Mouse (Mus musculus): ENCODE data around the gene Cerk. TPM values are rescaled to one million over a fixed set of nuclear protein-coding genes. Genes with fewer than 3 reads are reported as not detected.
"Not testable (repeated sequence)": the region's sequence is repeated elsewhere in the genome, so short reads cannot be mapped to it uniquely, and the experiment has no call there.

Cerk gene
- polyA plus RNA-seq, 1 experiment from 2014 or later, result 5.9 TPM

GRCm38 (mm10) chr15:86188746-86189470 lies 3.0 kb upstream of the Cerk start:
- Histone ChIP-seq H3K4me2 (no peak overlapping the region), H3K27me3 (replicated peaks) (peaks cover 41% of the 10 kb centered on the region), H3K9ac (no peak overlapping the region), H3K4me3 (no peak overlapping the region), H3K9me3 (replicated peaks) (no peaks in the 10 kb centered on the region), H3K4me1 (peaks cover 23% of the 10 kb centered on the region), H3K27ac (no peak overlapping the region), H3K36me3 (no peaks in the 10 kb centered on the region)
- 39% methylated on average over 10 of the region's 10 CpGs for WGBS (ENCODE audit: insufficient replicate concordance)
- no peak for ATAC-seq

- ATAC-seq, result no peak
- no peak overlapping the region for H3K27ac ChIP-seq
- H3K27me3 ChIP-seq (replicated peaks), result peaks cover 46% of the 10 kb centered on the region
- no peak overlapping the region for H3K9ac ChIP-seq
- no peaks in the 10 kb centered on the region for H3K36me3 ChIP-seq
- 80% methylated on average over 5 of the region's 5 CpGs for WGBS (ENCODE audit: insufficient replicate concordance)
- no peak overlapping the region for H3K4me3 ChIP-seq
- no peak overlapping the region for H3K4me2 ChIP-seq
- H3K9me3 ChIP-seq (replicated peaks), result no peaks in the 10 kb centered on the region
- peaks cover 23% of the 10 kb centered on the region for H3K4me1 ChIP-seq
These were observed 2.2 kb upstream of the Cerk start for GRCm38 (mm10) chr15:86188186-86188585.

- H3K4me3 ChIP-seq, result no peak overlapping the region
- no peak overlapping the region for H3K4me2 ChIP-seq
- H3K9me3 ChIP-seq (replicated peaks), result no peaks in the 10 kb centered on the region
- no peak for ATAC-seq
- peaks cover 36% of the 10 kb centered on the region for H3K4me1 ChIP-seq
- H3K27me3 ChIP-seq (replicated peaks), result peaks cover 48% of the 10 kb centered on the region
- H3K36me3 ChIP-seq, result no peaks in the 10 kb centered on the region
- H3K9ac ChIP-seq, result no peak overlapping the region
- WGBS (ENCODE audit: insufficient replicate concordance), result 49% methylated on average over 3 of the region's 3 CpGs
- no peak overlapping the region for H3K27ac ChIP-seq
These were observed 745 bp upstream of the Cerk start for GRCm38 (mm10) chr15:86186686-86187085.

- Histone ChIP-seq H3K4me3 (peak overlapping the region; percentile 67), H3K27me3 (replicated peaks) (peaks cover 48% of the 10 kb centered on the region), H3K9me3 (replicated peaks) (no peaks in the 10 kb centered on the region), H3K4me1 (peaks cover 42% of the 10 kb centered on the region), H3K4me2 (peak overlapping the region; percentile 93), H3K36me3 (no peaks in the 10 kb centered on the region), H3K9ac (peak overlapping the region; percentile 72), H3K27ac (peak overlapping the region; percentile 60)
- WGBS (ENCODE audit: insufficient replicate concordance), result under 1% methylated on average over 70 of the region's 70 CpGs
- no peak; the same call in 1 of the 2 replicates for ATAC-seq
These were observed 871 bp downstream of the Cerk start for GRCm38 (mm10) chr15:86184851-86185688.

DNA sequence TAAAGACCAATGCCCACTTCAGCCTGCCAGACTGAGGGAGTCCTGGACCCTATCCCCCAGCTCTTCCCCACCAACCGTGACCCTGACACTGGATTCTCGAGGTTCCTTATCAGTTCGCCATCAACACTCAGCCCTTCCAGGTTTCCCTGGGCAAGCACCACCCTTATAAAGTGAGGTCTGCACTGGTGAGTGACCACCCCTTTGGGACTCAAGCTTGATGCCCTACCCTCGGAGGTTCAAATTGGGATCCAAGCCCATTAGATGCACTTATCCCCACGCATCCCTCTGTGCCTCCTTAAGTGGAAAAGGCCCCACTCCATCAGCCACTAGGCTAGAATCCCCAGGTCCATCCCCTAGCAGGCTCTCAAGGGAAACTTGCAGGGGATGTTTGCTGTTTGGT lies 1.9 kb downstream of the Cerk start:
- Histone ChIP-seq H3K27me3 (replicated peaks) (peaks cover 48% of the 10 kb centered on the region), H3K36me3 (no peaks in the 10 kb centered on the region), H3K4me2 (peak overlapping the region; percentile 93), H3K9me3 (replicated peaks) (no peaks in the 10 kb centered on the region), H3K27ac (no peak overlapping the region), H3K4me3 (no peak overlapping the region), H3K9ac (no peak overlapping the region), H3K4me1 (peaks cover 45% of the 10 kb centered on the region)
- no peak for ATAC-seq
- 43% methylated on average over 5 of the region's 5 CpGs for WGBS (ENCODE audit: insufficient replicate concordance)

DNA sequence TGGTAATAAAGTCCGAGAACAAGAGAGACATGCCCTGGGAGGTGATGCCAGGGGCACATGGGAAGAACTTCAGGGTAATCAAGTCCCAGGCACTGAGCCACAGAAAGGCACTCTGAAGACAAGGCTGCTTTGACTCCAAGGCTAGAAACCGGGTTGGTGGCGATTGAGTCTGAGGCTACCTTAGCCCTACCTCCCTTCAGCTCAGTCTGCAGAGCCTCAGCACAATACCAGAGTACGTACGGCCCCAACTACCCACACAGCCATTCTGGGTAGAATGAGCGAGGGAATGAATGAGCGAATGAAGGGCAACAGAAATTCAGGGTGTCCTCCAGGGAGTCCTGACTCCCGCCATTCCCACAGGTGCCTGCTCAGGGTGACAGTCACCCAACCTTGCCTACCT lies 2.5 kb downstream of the Cerk start:
- 79% methylated on average over 8 of the region's 8 CpGs for WGBS (ENCODE audit: insufficient replicate concordance)
- Histone ChIP-seq H3K27ac (no peak overlapping the region), H3K9ac (no peak overlapping the region), H3K36me3 (no peaks in the 10 kb centered on the region), H3K4me3 (no peak overlapping the region), H3K4me1 (peaks cover 45% of the 10 kb centered on the region), H3K27me3 (replicated peaks) (peaks cover 48% of the 10 kb centered on the region), H3K4me2 (no peak overlapping the region), H3K9me3 (replicated peaks) (no peaks in the 10 kb centered on the region)
- ATAC-seq, result no peak

DNA sequence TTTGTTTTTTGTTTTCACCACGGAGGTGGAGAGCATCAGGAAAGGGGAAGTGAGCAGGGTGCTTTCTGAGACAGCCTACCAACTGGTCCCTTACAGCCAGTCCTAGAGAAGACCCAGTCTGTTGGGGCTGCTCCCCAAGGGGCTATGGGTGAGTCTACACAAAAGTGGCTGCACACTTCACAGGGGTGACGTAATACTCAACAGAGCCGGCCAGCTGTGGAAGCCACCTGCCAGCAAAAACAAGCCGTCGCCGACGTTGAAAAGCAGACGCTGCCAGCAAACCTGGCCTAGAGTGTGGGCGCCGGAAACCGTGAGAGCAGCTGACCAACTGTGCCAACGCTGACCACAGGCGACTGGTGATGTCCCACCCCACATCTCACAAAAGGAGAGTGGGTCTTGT lies 3.3 kb downstream of the Cerk start:
- Histone ChIP-seq H3K9ac (no peak overlapping the region), H3K9me3 (replicated peaks) (no peaks in the 10 kb centered on the region), H3K36me3 (no peaks in the 10 kb centered on the region), H3K27ac (no peak overlapping the region), H3K27me3 (replicated peaks) (peaks cover 48% of the 10 kb centered on the region), H3K4me2 (peak overlapping the region; percentile 31), H3K4me1 (peaks cover 45% of the 10 kb centered on the region), H3K4me3 (no peak overlapping the region)
- ATAC-seq, result no peak
- WGBS (ENCODE audit: insufficient replicate concordance), result 44% methylated on average over 13 of the region's 13 CpGs

- Histone ChIP-seq H3K9ac (no peak overlapping the region), H3K4me1 (peaks cover 45% of the 10 kb centered on the region), H3K4me3 (no peak overlapping the region), H3K4me2 (peak overlapping the region; percentile 31), H3K27me3 (replicated peaks) (peaks cover 42% of the 10 kb centered on the region), H3K27ac (peak overlapping the region; percentile 18; the same call in 1 of the 2 replicates), H3K36me3 (no peaks in the 10 kb centered on the region), H3K9me3 (replicated peaks) (no peaks in the 10 kb centered on the region)
- ATAC-seq, result no peak
- WGBS (ENCODE audit: insufficient replicate concordance), result 9% methylated on average over 11 of the region's 11 CpGs
These were observed 4.0 kb downstream of the Cerk start for GRCm38 (mm10) chr15:86181941-86182439.

DNA sequence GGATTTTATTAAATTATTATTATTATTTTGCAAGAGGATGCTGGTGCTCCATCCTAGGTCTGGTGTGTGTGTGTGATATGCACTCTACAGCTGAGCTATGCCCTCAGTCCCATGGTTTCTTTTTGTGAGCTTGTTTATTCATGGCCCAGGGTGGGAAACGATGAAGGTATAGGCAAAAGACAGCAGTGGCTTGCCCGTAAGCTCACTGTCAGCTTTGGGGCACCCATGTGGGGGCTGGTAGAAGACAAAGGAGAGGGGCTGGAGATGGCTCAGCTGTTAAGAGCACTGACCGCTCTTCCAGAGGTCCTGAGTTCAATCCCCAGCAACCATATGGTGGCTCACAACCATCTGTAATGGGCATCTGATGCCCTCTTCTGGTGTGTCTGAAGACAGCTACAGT lies 4.6 kb downstream of the Cerk start:
- Histone ChIP-seq H3K27ac (0 out of 2 replicates have a peak overlapping the region, but pooled peaks have one; percentile 41), H3K27me3 (replicated peaks) (peaks cover 35% of the 10 kb centered on the region), H3K4me1 (peaks cover 40% of the 10 kb centered on the region)
- H3K9ac ChIP-seq; H3K36me3 ChIP-seq; ATAC-seq; H3K4me3 ChIP-seq; H3K4me2 ChIP-seq; H3K9me3 ChIP-seq (replicated peaks): not testable (repeated sequence)
- whole genome bisulfite sequencing (ENCODE audit: insufficient replicate concordance), result 62% methylated on average over 3 of the region's 3 CpGs

GRCm38 (mm10) chr15:86180427-86180826 lies 5.5 kb downstream of the Cerk start:
- Histone ChIP-seq H3K9me3 (replicated peaks) (no peaks in the 10 kb centered on the region), H3K4me3 (no peak overlapping the region), H3K4me1 (peaks cover 32% of the 10 kb centered on the region), H3K9ac (no peak overlapping the region), H3K4me2 (no peak overlapping the region), H3K27me3 (replicated peaks) (peaks cover 26% of the 10 kb centered on the region), H3K27ac (no peak overlapping the region), H3K36me3 (no peaks in the 10 kb centered on the region)
- 26% methylated on average over 4 of the region's 4 CpGs for WGBS (ENCODE audit: insufficient replicate concordance)
- ATAC-seq, result no peak

GRCm38 (mm10) chr15:86178594-86178993 lies 7.3 kb downstream of the Cerk start:
- WGBS (ENCODE audit: insufficient replicate concordance), result 78% methylated on average over 6 of the region's 6 CpGs
- ATAC-seq, result no peak

GRCm38 (mm10) chr15:86177703-86178251 lies 8.2 kb downstream of the Cerk start:
- H3K4me3 ChIP-seq; H3K27me3 ChIP-seq (replicated peaks); H3K9ac ChIP-seq; H3K36me3 ChIP-seq; H3K9me3 ChIP-seq (replicated peaks); H3K27ac ChIP-seq; ATAC-seq; H3K4me2 ChIP-seq: not testable (repeated sequence)
- WGBS (ENCODE audit: insufficient replicate concordance), result 72% methylated on average over 2 of the region's 2 CpGs
- peaks cover 41% of the 10 kb centered on the region for H3K4me1 ChIP-seq

More at GRCm38 (mm10) chr15:86178594-86178993, 7.3 kb downstream of the Cerk start:
- Histone ChIP-seq H3K9me3 (replicated peaks) (no peaks in the 10 kb centered on the region), H3K4me3 (no peak overlapping the region), H3K9ac (no peak overlapping the region), H3K4me1 (peaks cover 36% of the 10 kb centered on the region), H3K4me2 (no peak overlapping the region), H3K36me3 (no peaks in the 10 kb centered on the region), H3K27ac (no peak overlapping the region), H3K27me3 (replicated peaks) (peaks cover 8% of the 10 kb centered on the region)
